Mouse (Mus musculus) lung, embryonic 15.5 days (tissue): Measurements from ENCODE around the gene Ano9. TPM values are rescaled to one million over a fixed set of nuclear protein-coding genes. Genes with fewer than 3 reads are reported as not detected.

Experiments used
- ATAC-seq: fragments of 200-750 bp; cut with Nextera tagmentation; 2 replicates; pipeline ENCODE4 v1.8.0; 2017; ENCODE audit warnings: moderate number of reproducible peaks, borderline replicate concordance; ENCODE audit not compliant: low FRiP score, low TSS enrichment; ENCODE audit errors: extremely low read depth
- H3K27ac ChIP-seq: fragments of 300-500 bp; sonication (generic); 2 replicates; pipeline ENCODE4 v1.5.1; 2015; ENCODE audit warnings: moderate library complexity, mild to moderate bottlenecking, inconsistent platforms
- H3K27me3 ChIP-seq: fragments of 300-500 bp; sonication (generic); 2 replicates; pipeline ENCODE4 v1.6.1; 2015; ENCODE audit warnings: inconsistent platforms
- H3K36me3 ChIP-seq: fragments of 300-500 bp; sonication (generic); 2 replicates; pipeline ENCODE4 v1.6.1; 2015; ENCODE audit warnings: inconsistent platforms
- H3K4me1 ChIP-seq: fragments of 300-500 bp; sonication (generic); 2 replicates; pipeline ENCODE4 v1.6.1; 2015; ENCODE audit warnings: inconsistent platforms
- H3K4me2 ChIP-seq: fragments of 300-500 bp; sonication (generic); 2 replicates; pipeline ENCODE4 v1.6.1; 2015; ENCODE audit warnings: inconsistent platforms, mild to moderate bottlenecking, moderate library complexity
- H3K4me3 ChIP-seq: fragments of 300-500 bp; sonication (generic); 2 replicates; pipeline ENCODE4 v1.5.1; 2015; ENCODE audit warnings: mild to moderate bottlenecking, inconsistent platforms
- H3K9ac ChIP-seq: fragments of 300-500 bp; sonication (generic); 2 replicates; pipeline ENCODE4 v1.6.1; 2015; ENCODE audit warnings: inconsistent platforms
- H3K9me3 ChIP-seq: fragments of 300-500 bp; sonication (generic); 2 replicates; pipeline ENCODE4 v1.6.1; 2016; ENCODE audit warnings: inconsistent platforms
- WGBS: fragments of 180-500 bp; shearing (Covaris S2); methylation state at CpG from one replicate; pipeline ENCODE4 v1.1.7; 2015; 5-methylcytosine and 5-hydroxymethylcytosine counted together
- polyA plus RNA-seq: library from polyadenylated mRNA; unstranded; fragments of >200 nt; fragmentation: Nextera tagmentation; extraction: Ambion mirVana; gene quantifications from 2 replicates; pipeline ENCODE4 v1.2.1, GENCODE M21; 2015

Ano9 gene
- polyA plus RNA-seq, 1 experiment from 2014 or later = 6.5 TPM

- Histone ChIP-seq H3K27me3 (peaks cover 21% of the 10 kb centered on the region), H3K27ac (no peak within 1 kb of the TSS), H3K4me2 (peak within 1 kb of the TSS; percentile 96), H3K9me3 (no peaks in the 10 kb centered on the region), H3K4me1 (peaks cover 17% of the 10 kb centered on the region; the same call in 1 of the 2 replicates), H3K36me3 (peaks cover 3% of the 10 kb centered on the region; the same call in 1 of the 2 replicates), H3K4me3 (peak within 1 kb of the TSS; percentile 60), H3K9ac (peak within 1 kb of the TSS; percentile 51)
- WGBS = 1% methylated on average over 69 of the region's 72 CpGs
- ATAC-seq = peak; percentile 89
These were observed 57.0 kb downstream of the Ano9 start, which contains the start of gene B4galnt4 for GRCm38 (mm10) chr7:141060426-141061242. TSS of gene B4galnt4 (plus strand) at chr7:141061104.

GRCm38 (mm10) chr7:141059929-141060328 is 57.7 kb downstream of the Ano9 start:
- H3K4me1 ChIP-seq = peaks cover 17% of the 10 kb centered on the region; the same call in 1 of the 2 replicates
- no peak for ATAC-seq
- peak overlapping the region; percentile 96 for H3K4me2 ChIP-seq
- WGBS = 67% methylated on average over 2 of the region's 2 CpGs
- H3K36me3 ChIP-seq = peaks cover 2% of the 10 kb centered on the region; the same call in 1 of the 2 replicates
- H3K27ac ChIP-seq = no peak overlapping the region
- H3K4me3 ChIP-seq = peak overlapping the region; percentile 60
- H3K9me3 ChIP-seq = no peaks in the 10 kb centered on the region
- no peak overlapping the region for H3K9ac ChIP-seq
- peaks cover 21% of the 10 kb centered on the region for H3K27me3 ChIP-seq

GRCm38 (mm10) chr7:141058601-141059341 is 58.8 kb downstream of the Ano9 start:
- Histone ChIP-seq H3K9ac (no peak overlapping the region), H3K36me3 (no peaks in the 10 kb centered on the region), H3K27me3 (peaks cover 21% of the 10 kb centered on the region), H3K4me3 (no peak overlapping the region), H3K9me3 (no peaks in the 10 kb centered on the region), H3K27ac (no peak overlapping the region), H3K4me2 (no peak overlapping the region), H3K4me1 (peaks cover 17% of the 10 kb centered on the region; the same call in 1 of the 2 replicates)
- whole genome bisulfite sequencing = 86% methylated on average over 14 of the region's 14 CpGs
- no peak for ATAC-seq

GRCm38 (mm10) chr7:141057541-141057940 is 60.1 kb downstream of the Ano9 start:
- Histone ChIP-seq H3K4me2 (no peak overlapping the region), H3K4me1 (peaks cover 17% of the 10 kb centered on the region; the same call in 1 of the 2 replicates), H3K9ac (no peak overlapping the region), H3K4me3 (no peak overlapping the region), H3K36me3 (no peaks in the 10 kb centered on the region), H3K9me3 (no peaks in the 10 kb centered on the region), H3K27me3 (peaks cover 21% of the 10 kb centered on the region), H3K27ac (no peak overlapping the region)
- 91% methylated on average over 1 of the region's 1 CpGs for WGBS
- no peak for ATAC-seq

GRCm38 (mm10) chr7:141056976-141057375 is 60.6 kb downstream of the Ano9 start:
- no peak overlapping the region for H3K9ac ChIP-seq
- H3K4me1 ChIP-seq = peaks cover 17% of the 10 kb centered on the region; the same call in 1 of the 2 replicates
- H3K4me2 ChIP-seq = no peak overlapping the region
- no peak overlapping the region for H3K4me3 ChIP-seq
- H3K9me3 ChIP-seq = no peaks in the 10 kb centered on the region
- WGBS = 83% methylated on average over 6 of the region's 6 CpGs
- no peaks in the 10 kb centered on the region for H3K36me3 ChIP-seq
- peaks cover 19% of the 10 kb centered on the region for H3K27me3 ChIP-seq
- no peak for ATAC-seq
- no peak overlapping the region for H3K27ac ChIP-seq

- WGBS = 75% methylated on average over 4 of the region's 4 CpGs
- Histone ChIP-seq H3K36me3 (no peaks in the 10 kb centered on the region), H3K27ac (no peak overlapping the region), H3K9me3 (no peaks in the 10 kb centered on the region), H3K4me1 (peaks cover 8% of the 10 kb centered on the region; the same call in 1 of the 2 replicates), H3K9ac (no peak overlapping the region), H3K4me2 (no peak overlapping the region), H3K4me3 (no peak overlapping the region), H3K27me3 (peaks cover 9% of the 10 kb centered on the region)
- ATAC-seq = no peak
These were observed 61.8 kb downstream of the Ano9 start for GRCm38 (mm10) chr7:141055785-141056184.

GRCm38 (mm10) chr7:141052421-141052820 is 65.2 kb downstream of the Ano9 start:
- Histone ChIP-seq H3K27me3 (no peaks in the 10 kb centered on the region), H3K9me3 (no peaks in the 10 kb centered on the region), H3K4me3 (no peak overlapping the region), H3K27ac (no peak overlapping the region), H3K36me3 (no peaks in the 10 kb centered on the region), H3K4me2 (no peak overlapping the region), H3K9ac (no peak overlapping the region), H3K4me1 (peaks cover 7% of the 10 kb centered on the region)
- ATAC-seq = no peak
- WGBS = 75% methylated on average over 2 of the region's 2 CpGs

GRCm38 (mm10) chr7:141052016-141052415 is 65.6 kb downstream of the Ano9 start:
- H3K9me3 ChIP-seq = no peaks in the 10 kb centered on the region
- H3K27ac ChIP-seq = no peak overlapping the region
- no peak for ATAC-seq
- no peak overlapping the region for H3K4me2 ChIP-seq
- no peak overlapping the region for H3K9ac ChIP-seq
- H3K27me3 ChIP-seq = no peaks in the 10 kb centered on the region
- peaks cover 11% of the 10 kb centered on the region for H3K4me1 ChIP-seq
- no peak overlapping the region for H3K4me3 ChIP-seq
- H3K36me3 ChIP-seq = no peaks in the 10 kb centered on the region
- WGBS = 76% methylated on average over 4 of the region's 4 CpGs

Other genes starting within 250 kb of the Ano9 start
- 243 and 252 TPM in 2 replicates for gene Psmd13, start 235.8 kb downstream of the Ano9 start, polyA plus RNA-seq
- 22.8 and 22.9 TPM in 2 replicates for gene Sirt3, start 235.5 kb downstream of the Ano9 start, polyA plus RNA-seq
- 6.2 and 8.5 TPM in 2 replicates for gene Cox8b, start 217.4 kb downstream of the Ano9 start, polyA plus RNA-seq
- gene Nlrp6, start 196.9 kb downstream of the Ano9 start, polyA plus RNA-seq = 0.26 and 0.72 TPM in 2 replicates
- gene Pgghg, start 176.4 kb downstream of the Ano9 start, polyA plus RNA-seq = 18.7 and 21.0 TPM in 2 replicates
- gene Ifitm5, start 167.5 kb downstream of the Ano9 start, polyA plus RNA-seq = 2.8 and 4.0 TPM in 2 replicates
- not detected in 2 replicates for gene Gm45717, start 161.9 kb downstream of the Ano9 start, polyA plus RNA-seq
- 925 and 963 TPM in 2 replicates for gene Ifitm2, start 161.8 kb downstream of the Ano9 start, polyA plus RNA-seq
- 47.1 and 54.5 TPM in 2 replicates for gene Ifitm1, start 150.6 kb downstream of the Ano9 start, polyA plus RNA-seq
- 238 and 246 TPM in 2 replicates for gene Ifitm3, start 107.0 kb downstream of the Ano9 start, polyA plus RNA-seq
- gene Ifitm6, start 99.9 kb downstream of the Ano9 start, polyA plus RNA-seq = 1.4 and 1.6 TPM in 2 replicates
- gene Gm17387, start 88.7 kb downstream of the Ano9 start, polyA plus RNA-seq = not detected in 2 replicates
- gene B4galnt4, start 56.7 kb downstream of the Ano9 start, polyA plus RNA-seq = 5.3 and 5.8 TPM in 2 replicates
- 14.6 and 15.2 TPM in 2 replicates for gene Pkp3, start 39.6 kb downstream of the Ano9 start, polyA plus RNA-seq
- 12.8 and 15.1 TPM in 2 replicates for gene Sigirr, start 17.2 kb downstream of the Ano9 start, polyA plus RNA-seq
- 70.1 and 70.6 TPM in 2 replicates for gene Ptdss2, start 4.6 kb upstream of the Ano9 start, polyA plus RNA-seq
- 143 and 152 TPM in 2 replicates for gene Rnh1, start 55.1 kb upstream of the Ano9 start, polyA plus RNA-seq
- 99.9 and 102 TPM in 2 replicates for gene Hras, start 76.2 kb upstream of the Ano9 start, polyA plus RNA-seq
- gene Lrrc56, start 76.4 kb upstream of the Ano9 start, polyA plus RNA-seq = 5.8 and 6.9 TPM in 2 replicates
- 1.1 and 1.3 TPM in 2 replicates for gene Lmntd2, start 96.3 kb upstream of the Ano9 start, polyA plus RNA-seq
- gene Rassf7, start 98.1 kb upstream of the Ano9 start, polyA plus RNA-seq = 59.7 and 62.6 TPM in 2 replicates
- gene Phrf1, start 111.0 kb upstream of the Ano9 start, polyA plus RNA-seq = 71.8 and 71.9 TPM in 2 replicates
- gene Irf7, start 148.7 kb upstream of the Ano9 start, polyA plus RNA-seq = 3.0 and 4.6 TPM in 2 replicates
- not detected in 2 replicates for gene Cdhr5, start 159.0 kb upstream of the Ano9 start, polyA plus RNA-seq
- gene Sct, start 161.3 kb upstream of the Ano9 start, polyA plus RNA-seq = 2.3 and 2.6 TPM in 2 replicates
- gene Drd4, start 174.2 kb upstream of the Ano9 start, polyA plus RNA-seq = 0.49 and 0.57 TPM in 2 replicates
- 56.0 and 56.2 TPM in 2 replicates for gene Deaf1, start 209.9 kb upstream of the Ano9 start, polyA plus RNA-seq
- 42.3 and 45.8 TPM in 2 replicates for gene Tmem80, start 209.9 kb upstream of the Ano9 start, polyA plus RNA-seq
- gene Eps8l2, start 221.1 kb upstream of the Ano9 start, polyA plus RNA-seq = 29.1 and 29.8 TPM in 2 replicates